Mouse (Mus musculus) forebrain, embryonic 13.5 days (tissue): ENCODE data around the gene Adipoq. TPM values are rescaled to one million over a fixed set of nuclear protein-coding genes. Genes with fewer than 3 reads are reported as not detected.
"Not testable (repeated sequence)": the region's sequence is repeated elsewhere in the genome, so short reads cannot be mapped to it uniquely, and the experiment has no call there.

ENCODE experiments used
- ATAC-seq: fragments of 200-750 bp; cut with Nextera tagmentation; 2 replicates; pipeline ENCODE4 v1.8.0; 2017
- H3K27ac ChIP-seq: fragments of 300-500 bp; sonication (generic); 2 replicates; pipeline ENCODE4 v1.5.1; 2015; ENCODE audit warnings: inconsistent platforms, mild to moderate bottlenecking, moderate library complexity
- H3K27me3 ChIP-seq: fragments of 300-500 bp; sonication (generic); 2 replicates; pipeline ENCODE4 v1.6.1; 2015; ENCODE audit warnings: mild to moderate bottlenecking, inconsistent platforms
- H3K36me3 ChIP-seq: fragments of 300-500 bp; sonication (generic); 2 replicates; pipeline ENCODE4 v1.6.1; 2015; ENCODE audit warnings: mild to moderate bottlenecking, inconsistent platforms; ENCODE audit not compliant: poor library complexity, severe bottlenecking
- H3K4me1 ChIP-seq: fragments of 300-500 bp; sonication (generic); 2 replicates; pipeline ENCODE4 v1.6.1; 2015; ENCODE audit warnings: inconsistent platforms
- H3K4me2 ChIP-seq: fragments of 300-500 bp; sonication (generic); 2 replicates; pipeline ENCODE4 v1.6.1; 2015; ENCODE audit warnings: inconsistent platforms, mild to moderate bottlenecking, moderate library complexity
- H3K4me3 ChIP-seq: fragments of 300-500 bp; sonication (generic); 2 replicates; pipeline ENCODE4 v1.5.1; 2015; ENCODE audit warnings: mild to moderate bottlenecking, inconsistent platforms
- H3K9ac ChIP-seq: fragments of 300-500 bp; sonication (generic); 2 replicates; pipeline ENCODE4 v1.6.1; 2015; ENCODE audit warnings: mild to moderate bottlenecking, inconsistent platforms
- H3K9me3 ChIP-seq: fragments of 300-500 bp; sonication (generic); replicated peaks from 2 replicates; pipeline ENCODE4 v1.6.1; 2016; ENCODE audit warnings: inconsistent platforms
- WGBS: fragments of 180-500 bp; shearing (Covaris S2); methylation state at CpG from one replicate; pipeline ENCODE4 v1.1.7; 2015; 5-methylcytosine and 5-hydroxymethylcytosine counted together
- polyA plus RNA-seq: library from polyadenylated mRNA; unstranded; fragments of >200 nt; fragmentation: Nextera tagmentation; extraction: Ambion mirVana; gene quantifications from 2 replicates; pipeline ENCODE4 v1.2.1, GENCODE M21; 2015

Gene Adipoq
- polyA plus RNA-seq, 1 experiment from 2014 or later = not detected

- H3K36me3 ChIP-seq = no peaks in the 10 kb centered on the region
- no peak overlapping the region for H3K4me2 ChIP-seq
- H3K27me3 ChIP-seq = no peaks in the 10 kb centered on the region
- 98% methylated on average over 3 of the region's 3 CpGs for WGBS
- H3K9ac ChIP-seq = no peak overlapping the region
- no peaks in the 10 kb centered on the region for H3K9me3 ChIP-seq
- no peak overlapping the region for H3K4me3 ChIP-seq
- H3K4me1 ChIP-seq = no peaks in the 10 kb centered on the region
- ATAC-seq = no peak
- H3K27ac ChIP-seq = no peak overlapping the region
Observed at GRCm38 (mm10) chr16:23170813-23171212, 24.5 kb downstream of the Adipoq start.

GRCm38 (mm10) chr16:23173904-23174303 is 27.6 kb downstream of the Adipoq start:
- Histone ChIP-seq H3K4me2 (no peak overlapping the region), H3K9me3 (no peaks in the 10 kb centered on the region), H3K27me3 (no peaks in the 10 kb centered on the region), H3K4me3 (no peak overlapping the region), H3K27ac (no peak overlapping the region), H3K9ac (no peak overlapping the region), H3K36me3 (no peaks in the 10 kb centered on the region), H3K4me1 (no peaks in the 10 kb centered on the region)
- no peak for ATAC-seq
- WGBS = 96% methylated on average over 5 of the region's 5 CpGs

GRCm38 (mm10) chr16:23174855-23175254 is 28.5 kb downstream of the Adipoq start:
- 91% methylated on average over 5 of the region's 5 CpGs for WGBS
- no peaks in the 10 kb centered on the region for H3K9me3 ChIP-seq
- no peak overlapping the region for H3K4me2 ChIP-seq
- no peaks in the 10 kb centered on the region for H3K36me3 ChIP-seq
- no peak overlapping the region for H3K9ac ChIP-seq
- H3K27me3 ChIP-seq = no peaks in the 10 kb centered on the region
- no peak overlapping the region for H3K4me3 ChIP-seq
- H3K27ac ChIP-seq = no peak overlapping the region
- no peaks in the 10 kb centered on the region for H3K4me1 ChIP-seq
- no peak for ATAC-seq

- WGBS = 73% methylated on average over 3 of the region's 3 CpGs
- Histone ChIP-seq H3K4me2 (no peak overlapping the region), H3K4me1 (no peaks in the 10 kb centered on the region), H3K9me3 (no peaks in the 10 kb centered on the region), H3K27me3 (no peaks in the 10 kb centered on the region), H3K4me3 (no peak overlapping the region), H3K27ac (no peak overlapping the region), H3K36me3 (no peaks in the 10 kb centered on the region), H3K9ac (no peak overlapping the region)
- no peak for ATAC-seq
Observed at GRCm38 (mm10) chr16:23175956-23176355, 29.6 kb downstream of the Adipoq start.

- no peaks in the 10 kb centered on the region for H3K27me3 ChIP-seq
- no peaks in the 10 kb centered on the region for H3K9me3 ChIP-seq
- no peak for ATAC-seq
- no peak overlapping the region for H3K27ac ChIP-seq
- H3K4me2 ChIP-seq = no peak overlapping the region
- H3K36me3 ChIP-seq = no peaks in the 10 kb centered on the region
- H3K9ac ChIP-seq = no peak overlapping the region
- no peaks in the 10 kb centered on the region for H3K4me1 ChIP-seq
- H3K4me3 ChIP-seq = no peak overlapping the region
- 96% methylated on average over 2 of the region's 2 CpGs for WGBS
Observed at GRCm38 (mm10) chr16:23177856-23178255, 31.5 kb downstream of the Adipoq start.

GRCm38 (mm10) chr16:23178796-23179195 is 32.5 kb downstream of the Adipoq start:
- Histone ChIP-seq H3K4me1 (no peaks in the 10 kb centered on the region), H3K4me2 (no peak overlapping the region), H3K27me3 (no peaks in the 10 kb centered on the region), H3K9ac (no peak overlapping the region), H3K9me3 (no peaks in the 10 kb centered on the region), H3K4me3 (no peak overlapping the region), H3K36me3 (no peaks in the 10 kb centered on the region), H3K27ac (no peak overlapping the region)
- ATAC-seq = no peak
- 97% methylated on average over 5 of the region's 5 CpGs for WGBS

- not testable (repeated sequence) for H3K4me1 ChIP-seq, H3K9me3 ChIP-seq, ATAC-seq, H3K4me2 ChIP-seq, H3K27ac ChIP-seq, H3K9ac ChIP-seq, H3K4me3 ChIP-seq, H3K27me3 ChIP-seq, H3K36me3 ChIP-seq
- WGBS = 93% methylated on average over 18 of the region's 18 CpGs
Observed at GRCm38 (mm10) chr16:23179436-23179835, 33.1 kb downstream of the Adipoq start.

- H3K9ac ChIP-seq = no peak overlapping the region
- H3K9me3 ChIP-seq = no peaks in the 10 kb centered on the region
- H3K27me3 ChIP-seq = no peaks in the 10 kb centered on the region
- H3K4me3 ChIP-seq = no peak overlapping the region
- ATAC-seq = no peak
- no peaks in the 10 kb centered on the region for H3K4me1 ChIP-seq
- H3K4me2 ChIP-seq = no peak overlapping the region
- no peak overlapping the region for H3K27ac ChIP-seq
- H3K36me3 ChIP-seq = no peaks in the 10 kb centered on the region
- WGBS = 87% methylated on average over 4 of the region's 4 CpGs
Observed at GRCm38 (mm10) chr16:23181054-23181453, 34.7 kb downstream of the Adipoq start.

GRCm38 (mm10) chr16:23181487-23181886 is 35.2 kb downstream of the Adipoq start:
- no peak overlapping the region for H3K27ac ChIP-seq
- no peak overlapping the region for H3K9ac ChIP-seq
- H3K9me3 ChIP-seq = no peaks in the 10 kb centered on the region
- H3K4me1 ChIP-seq = no peaks in the 10 kb centered on the region
- no peaks in the 10 kb centered on the region for H3K36me3 ChIP-seq
- H3K4me3 ChIP-seq = no peak overlapping the region
- H3K4me2 ChIP-seq = no peak overlapping the region
- H3K27me3 ChIP-seq = no peaks in the 10 kb centered on the region
- no peak for ATAC-seq
- 85% methylated on average over 3 of the region's 3 CpGs for WGBS

GRCm38 (mm10) chr16:23181942-23182597 is 35.7 kb downstream of the Adipoq start:
- WGBS = 86% methylated on average over 1 of the region's 1 CpGs
- no peak overlapping the region for H3K27ac ChIP-seq
- no peak overlapping the region for H3K4me2 ChIP-seq
- H3K27me3 ChIP-seq = no peaks in the 10 kb centered on the region
- no peak overlapping the region for H3K4me3 ChIP-seq
- H3K9ac ChIP-seq = no peak overlapping the region
- no peak for ATAC-seq
- no peaks in the 10 kb centered on the region for H3K4me1 ChIP-seq
- H3K36me3 ChIP-seq = no peaks in the 10 kb centered on the region
- no peaks in the 10 kb centered on the region for H3K9me3 ChIP-seq

GRCm38 (mm10) chr16:23185824-23186223 is 39.5 kb downstream of the Adipoq start:
- Histone ChIP-seq H3K27me3 (no peaks in the 10 kb centered on the region), H3K9ac (no peak overlapping the region), H3K4me2 (no peak overlapping the region), H3K9me3 (no peaks in the 10 kb centered on the region), H3K36me3 (no peaks in the 10 kb centered on the region), H3K27ac (no peak overlapping the region), H3K4me3 (no peak overlapping the region), H3K4me1 (no peaks in the 10 kb centered on the region)
- ATAC-seq = no peak
- WGBS = 88% methylated on average over 2 of the region's 2 CpGs

GRCm38 (mm10) chr16:23186418-23186817 is 40.1 kb downstream of the Adipoq start:
- no peaks in the 10 kb centered on the region for H3K36me3 ChIP-seq
- no peaks in the 10 kb centered on the region for H3K9me3 ChIP-seq
- ATAC-seq = no peak
- WGBS = 75% methylated on average over 4 of the region's 4 CpGs
- H3K27ac ChIP-seq = no peak overlapping the region
- no peak overlapping the region for H3K4me3 ChIP-seq
- H3K27me3 ChIP-seq = no peaks in the 10 kb centered on the region
- no peak overlapping the region for H3K4me2 ChIP-seq
- no peaks in the 10 kb centered on the region for H3K4me1 ChIP-seq
- no peak overlapping the region for H3K9ac ChIP-seq

- Histone ChIP-seq H3K4me3 (no peak overlapping the region), H3K36me3 (no peaks in the 10 kb centered on the region), H3K4me1 (no peaks in the 10 kb centered on the region), H3K9me3 (no peaks in the 10 kb centered on the region), H3K27ac (no peak overlapping the region), H3K4me2 (no peak overlapping the region), H3K9ac (no peak overlapping the region), H3K27me3 (no peaks in the 10 kb centered on the region)
- 85% methylated on average over 7 of the region's 7 CpGs for WGBS
- ATAC-seq = no peak
Observed at GRCm38 (mm10) chr16:23187983-23188382, 41.6 kb downstream of the Adipoq start.
